Mouse (Mus musculus) skeletal muscle tissue, adult 2 months (tissue): Measurements from ENCODE around the gene Vwce.
A peak's percentile ranks its signal among the peaks of the same experiment; 100 is the strongest.

Experiments used
- DNase-seq: peaks from one replicate; pipeline ENCODE4 v3.0.0-alpha.2; 2012; ENCODE audit warnings: low read depth, low spot score

Vwce gene

DNA sequence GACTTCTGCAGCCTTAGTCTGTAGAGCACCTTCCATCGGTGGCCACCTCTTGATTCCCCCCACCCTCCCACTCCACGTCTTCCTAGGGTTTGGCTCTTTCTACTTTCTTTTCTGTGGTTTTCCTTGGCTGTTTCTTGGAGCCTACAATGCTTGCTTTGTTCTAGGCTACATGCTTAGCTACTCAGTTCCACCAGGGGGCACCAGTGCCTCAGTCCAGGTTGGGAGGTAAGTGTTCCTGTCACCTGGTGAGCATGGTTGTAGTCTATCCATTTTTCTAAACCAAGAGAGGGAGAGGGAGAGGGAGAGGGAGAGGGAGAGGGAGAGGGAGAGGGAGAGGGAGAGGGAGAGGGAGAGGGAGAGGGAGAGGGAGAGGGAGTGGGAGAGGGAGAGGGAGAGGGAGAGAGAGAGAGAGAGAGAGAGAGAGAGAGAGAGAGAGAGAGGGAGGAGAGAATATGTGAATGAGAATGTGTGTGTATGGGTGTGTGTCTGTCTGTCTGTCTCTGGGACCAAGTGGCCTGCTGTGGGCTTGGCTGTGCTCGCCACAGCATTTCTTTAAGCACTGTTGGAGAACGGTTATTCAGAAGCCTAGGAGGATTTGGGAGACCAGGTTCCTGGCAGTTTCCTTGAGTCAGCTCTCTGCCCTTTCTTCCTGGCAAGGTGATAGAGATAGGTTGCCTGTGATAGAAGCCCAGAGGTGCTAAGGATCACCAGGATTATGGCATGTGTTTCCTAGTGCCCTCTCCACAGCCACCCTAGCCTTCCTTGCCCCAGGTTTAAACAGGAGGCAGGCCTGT is 80.9 kb downstream of the Vwce start:
- DNase-seq: peak; percentile 67

DNA sequence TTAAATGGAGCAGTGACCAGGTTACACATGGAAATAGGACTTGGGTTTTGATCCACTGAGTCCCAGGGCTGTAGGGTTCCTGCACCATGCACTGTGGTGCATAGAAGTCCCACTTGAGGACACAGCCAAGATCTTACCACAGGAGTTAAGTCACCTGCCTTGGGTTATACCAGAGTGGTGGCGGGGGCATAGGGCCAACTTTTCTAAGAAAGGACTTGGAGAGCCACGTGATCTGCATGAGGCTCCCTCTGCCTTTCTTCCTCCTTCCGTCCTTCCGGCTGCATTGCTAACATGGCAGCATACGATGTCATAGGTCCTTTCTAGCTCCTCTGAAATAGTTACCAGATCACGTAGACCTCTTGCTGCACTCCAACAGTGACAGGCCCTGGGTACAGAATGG is 81.5 kb downstream of the Vwce start:
- DNase-seq: no peak
